Mouse (Mus musculus) B cell, adult 62 days (primary cell): ENCODE measurements around the gene Olfr364-ps1. TPM values are rescaled to one million over a fixed set of nuclear protein-coding genes. Genes with fewer than 3 reads are reported as not detected.

Experiments
- total RNA-seq: library from RNA; stranded (reverse); gene quantifications from 4 replicates; pipeline ENCODE4 v1.2.4, GENCODE M21; 2023

Gene Olfr364-ps1
- total RNA-seq: not detected in 4 replicates

GRCm38 (mm10) chr2:37139022-37139421, at the start of gene Olfr364-ps1:
Gene Olfr364-ps1 (plus strand): TSS chr2:37139322.

GRCm38 (mm10) chr2:37117810-37118209, 21.3 kb upstream of the Olfr364-ps1 start, which contains the start of gene Olfr362:
Gene Olfr362 (minus strand): TSS chr2:37117910.

GRCm38 (mm10) chr2:37187898-37188297, 48.8 kb downstream of the Olfr364-ps1 start, which contains the start of gene Olfr365:
Gene Olfr365 (plus strand): TSS chr2:37188198.

Other genes starting within 250 kb of the Olfr364-ps1 start
- gene Olfr353, start 246.4 kb upstream of the Olfr364-ps1 start, total RNA-seq: not detected in 4 replicates
- not detected in 4 replicates for gene Olfr354, start 233.6 kb upstream of the Olfr364-ps1 start, total RNA-seq
- not detected in 4 replicates for gene Olfr355, start 210.4 kb upstream of the Olfr364-ps1 start, total RNA-seq
- gene Olfr356, start 202.2 kb upstream of the Olfr364-ps1 start, total RNA-seq: not detected in 4 replicates
- gene Olfr357, start 145.5 kb upstream of the Olfr364-ps1 start, total RNA-seq: not detected in 4 replicates
- not detected in 4 replicates for gene Olfr358, start 130.0 kb upstream of the Olfr364-ps1 start, total RNA-seq
- gene Olfr360, start 73.6 kb upstream of the Olfr364-ps1 start, total RNA-seq: not detected in 4 replicates
- gene Olfr361, start 50.0 kb upstream of the Olfr364-ps1 start, total RNA-seq: not detected in 4 replicates
- not detected in 4 replicates for gene Olfr362, start 21.4 kb upstream of the Olfr364-ps1 start, total RNA-seq
- gene Olfr365, start 48.9 kb downstream of the Olfr364-ps1 start, total RNA-seq: not detected in 4 replicates
- not detected in 4 replicates for gene Olfr366, start 72.3 kb downstream of the Olfr364-ps1 start, total RNA-seq
- gene Olfr368, start 187.2 kb downstream of the Olfr364-ps1 start, total RNA-seq: not detected in 4 replicates
- gene Pdcl, start 220.0 kb downstream of the Olfr364-ps1 start, total RNA-seq: 27.3 to 37.4 TPM (median 34.6 TPM) in 4 replicates